Mouse (Mus musculus) testis, adult 2 months (tissue): ENCODE measurements around the gene Il6ra. TPM values are rescaled to one million over a fixed set of nuclear protein-coding genes. Genes with fewer than 3 reads are reported as not detected.
A peak's percentile ranks its signal among the peaks of the same experiment; 100 is the strongest.

Experiments
- H3K27ac ChIP-seq: fragments of 200-500 bp; 2 replicates; pipeline ENCODE4 v1.5.1; 2012; ENCODE audit warnings: low read depth, low read length; ENCODE audit not compliant: control insufficient read depth, insufficient read depth
- H3K27me3 ChIP-seq: fragments of 200-500 bp; 2 replicates; pipeline ENCODE4 v1.6.1; 2012; ENCODE audit warnings: mild to moderate bottlenecking, low read length, moderate library complexity; ENCODE audit not compliant: control insufficient read depth, insufficient read depth
- H3K36me3 ChIP-seq: fragments of 200-500 bp; 2 replicates; pipeline ENCODE4 v1.6.1; 2012; ENCODE audit warnings: mild to moderate bottlenecking, low read length; ENCODE audit not compliant: control insufficient read depth, insufficient read depth
- H3K4me1 ChIP-seq: fragments of 200-500 bp; 2 replicates; pipeline ENCODE4 v1.6.1; 2012; ENCODE audit warnings: low read length; ENCODE audit not compliant: control insufficient read depth, insufficient read depth
- H3K4me3 ChIP-seq: fragments of 200-500 bp; 2 replicates; pipeline ENCODE4 v1.5.1; 2012; ENCODE audit warnings: low read depth, mild to moderate bottlenecking, low read length, moderate library complexity, mixed read lengths; ENCODE audit not compliant: control insufficient read depth
- CTCF ChIP-seq: fragments of 200-500 bp; IDR thresholded peaks from 2 replicates; pipeline ENCODE4 v1.5.1; 2012; ENCODE audit warnings: low read depth, mild to moderate bottlenecking, inconsistent platforms, low read length, moderate library complexity; ENCODE audit not compliant: control insufficient read depth, insufficient read depth, insufficient replicate concordance
- POLR2A ChIP-seq: fragments of 200-500 bp; IDR thresholded peaks from 2 replicates; pipeline ENCODE4 v1.6.1; 2012; ENCODE audit warnings: low read depth, mild to moderate bottlenecking, inconsistent platforms, low read length, moderate library complexity; ENCODE audit not compliant: control insufficient read depth
- polyA plus RNA-seq: library from polyadenylated mRNA; depleted of rRNA; stranded (reverse); fragments of >200 nt; gene quantifications from 2 replicates; pipeline ENCODE4 v1.2.3, GENCODE M21; 2012

The Il6ra gene
- polyA plus RNA-seq, 1 experiment, result 1.1 TPM

- Histone ChIP-seq H3K27me3 (no peaks in the 10 kb centered on the region), H3K4me3 (no peak overlapping the region), H3K4me1 (peaks cover 3% of the 10 kb centered on the region), H3K27ac (peak overlapping the region; percentile 22; the same call in 1 of the 2 replicates), H3K36me3 (no peaks in the 10 kb centered on the region)
- TF ChIP-seq CTCF (no peak), POLR2A (no peak)
Observed at GRCm38 (mm10) chr3:89861070-89861469, 51.9 kb downstream of the Il6ra start.

GRCm38 (mm10) chr3:89860343-89860742 lies 52.7 kb downstream of the Il6ra start:
- Histone ChIP-seq H3K4me1 (peaks cover 3% of the 10 kb centered on the region), H3K36me3 (no peaks in the 10 kb centered on the region), H3K27me3 (no peaks in the 10 kb centered on the region), H3K4me3 (no peak overlapping the region), H3K27ac (no peak overlapping the region)
- TF ChIP-seq CTCF (no peak), POLR2A (no peak)

- no peaks in the 10 kb centered on the region for H3K27me3 ChIP-seq
- H3K36me3 ChIP-seq, result no peaks in the 10 kb centered on the region
- no peak overlapping the region for H3K27ac ChIP-seq
- H3K4me1 ChIP-seq, result no peaks in the 10 kb centered on the region; the same call in 1 of the 2 replicates
- no peak overlapping the region for H3K4me3 ChIP-seq
- no peak for TF ChIP-seq POLR2A
- TF ChIP-seq CTCF, result no peak
Observed at GRCm38 (mm10) chr3:89859936-89860335, 53.1 kb downstream of the Il6ra start.

GRCm38 (mm10) chr3:89858888-89859287 lies 54.1 kb downstream of the Il6ra start:
- Histone ChIP-seq H3K27ac (no peak overlapping the region), H3K4me1 (no peaks in the 10 kb centered on the region; the same call in 1 of the 2 replicates), H3K27me3 (no peaks in the 10 kb centered on the region), H3K4me3 (no peak overlapping the region), H3K36me3 (no peaks in the 10 kb centered on the region)
- TF ChIP-seq CTCF, result no peak
- TF ChIP-seq POLR2A, result no peak

DNA sequence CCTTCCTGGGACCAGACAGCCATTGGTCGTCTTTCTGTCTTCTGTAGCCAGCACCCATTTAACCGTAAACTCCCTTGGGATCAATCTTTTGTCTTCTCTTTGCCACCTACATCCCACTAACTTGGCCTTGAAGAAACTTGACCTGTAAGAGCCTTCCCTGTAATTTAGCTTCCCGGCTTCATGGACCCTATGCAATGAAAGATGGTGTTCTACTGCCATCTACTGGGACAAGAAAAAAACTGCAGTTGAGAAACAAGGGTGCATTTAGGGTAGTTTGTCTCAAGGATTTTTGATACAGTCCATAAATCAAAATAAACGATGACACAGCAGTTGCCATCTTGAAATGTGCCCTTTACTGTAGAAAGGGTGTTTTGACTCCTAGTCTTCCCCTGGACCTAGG lies 54.9 kb downstream of the Il6ra start:
- Histone ChIP-seq H3K27me3 (no peaks in the 10 kb centered on the region), H3K27ac (no peak overlapping the region), H3K4me1 (no peaks in the 10 kb centered on the region; the same call in 1 of the 2 replicates), H3K4me3 (no peak overlapping the region), H3K36me3 (no peaks in the 10 kb centered on the region)
- TF ChIP-seq CTCF, result no peak
- no peak for TF ChIP-seq POLR2A

DNA sequence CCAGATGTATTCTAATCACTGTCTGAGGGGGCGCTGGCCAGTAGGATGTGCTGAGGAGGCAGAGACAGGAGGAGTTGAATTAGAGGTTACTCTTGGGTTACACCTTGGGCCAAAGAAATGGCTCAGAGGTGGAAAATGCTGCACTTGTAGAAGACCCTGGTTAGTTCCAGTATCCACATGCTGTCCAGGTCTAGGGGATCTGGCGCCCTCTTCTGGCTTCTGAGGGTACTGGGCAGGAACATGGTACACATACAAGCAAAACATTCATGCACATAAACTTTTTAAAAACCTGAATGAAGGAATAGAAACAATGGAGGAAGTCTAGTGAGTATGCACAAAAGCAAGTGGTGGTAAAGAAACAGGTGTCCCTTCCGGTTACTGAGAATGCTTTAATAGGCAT lies 55.6 kb downstream of the Il6ra start:
- TF ChIP-seq CTCF (peak; percentile 68; the same call in 1 of the 2 replicates), POLR2A (no peak)
- H3K27ac ChIP-seq, result no peak overlapping the region
- H3K27me3 ChIP-seq, result no peaks in the 10 kb centered on the region
- H3K4me3 ChIP-seq, result no peak overlapping the region
- H3K36me3 ChIP-seq, result no peaks in the 10 kb centered on the region
- H3K4me1 ChIP-seq, result no peaks in the 10 kb centered on the region; the same call in 1 of the 2 replicates

DNA sequence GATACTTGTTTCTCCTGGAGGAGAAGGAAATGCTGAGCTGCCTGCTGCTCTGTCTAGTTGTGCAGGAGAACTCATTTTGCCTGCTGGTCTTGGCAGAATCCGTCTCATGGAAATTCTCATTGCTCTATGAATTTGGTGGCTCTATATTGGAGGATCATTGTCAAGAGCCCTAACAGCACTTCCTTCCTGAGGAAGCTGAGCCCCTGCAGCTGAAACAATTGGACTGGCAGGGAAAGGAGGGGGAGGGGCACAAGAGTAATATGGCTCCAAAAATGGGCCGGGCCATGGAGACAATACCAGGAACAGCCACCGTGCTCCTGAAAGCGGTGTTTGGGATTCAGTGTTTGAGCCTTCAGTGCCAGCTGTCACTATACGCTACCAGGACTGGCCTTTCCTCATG lies 59.2 kb downstream of the Il6ra start:
- Histone ChIP-seq H3K27me3 (no peaks in the 10 kb centered on the region), H3K4me1 (no peaks in the 10 kb centered on the region), H3K27ac (no peak overlapping the region), H3K36me3 (no peaks in the 10 kb centered on the region), H3K4me3 (no peak overlapping the region)
- no peak for TF ChIP-seq CTCF

- H3K4me3 ChIP-seq, result no peak overlapping the region
- no peak overlapping the region for H3K27ac ChIP-seq
- no peak for TF ChIP-seq CTCF
- TF ChIP-seq POLR2A, result no peak
- no peaks in the 10 kb centered on the region for H3K36me3 ChIP-seq
- H3K27me3 ChIP-seq, result no peaks in the 10 kb centered on the region
- H3K4me1 ChIP-seq, result peaks cover 2% of the 10 kb centered on the region
Observed at GRCm38 (mm10) chr3:89848083-89848482, 64.9 kb downstream of the Il6ra start.
